Mouse (Mus musculus): ENCODE results near the gene Cdon. TPM values are rescaled to one million over a fixed set of nuclear protein-coding genes. Genes with fewer than 3 reads are reported as not detected.

The Cdon gene
- polyA plus RNA-seq, 1 experiment from 2014 or later = 9.3 TPM

DNA sequence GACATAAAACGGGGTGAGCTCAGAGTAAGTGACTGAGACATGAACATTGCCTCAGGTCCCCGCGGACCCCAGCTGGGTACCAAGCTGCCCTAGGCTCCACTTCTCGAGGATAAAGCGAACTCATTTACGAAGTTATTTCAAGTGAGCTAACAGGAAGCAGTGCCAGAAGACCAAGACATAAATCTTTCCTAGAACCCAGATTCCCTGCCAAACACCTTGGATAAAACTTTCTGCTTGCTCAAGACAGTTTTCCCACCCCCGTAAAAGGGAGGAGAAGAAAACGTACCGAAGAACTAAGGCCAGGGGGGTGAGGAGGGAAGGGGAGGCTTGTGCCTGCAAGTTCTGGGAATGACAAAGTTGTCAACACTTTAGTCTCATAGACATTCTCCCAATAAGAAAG lies 112.3 kb downstream of the Cdon start:
- no peak overlapping the region for H3K27ac ChIP-seq (ENCODE audit: low read depth)
- H3K4me3 ChIP-seq (ENCODE audit: low read depth, low read length) = no peak overlapping the region
- H3K4me1 ChIP-seq (replicated peaks; ENCODE audit: control insufficient read depth, insufficient read depth, low read length) = peaks cover 3% of the 10 kb centered on the region; the same call in 1 of the 2 replicates
- H3K36me3 ChIP-seq (ENCODE audit: control insufficient read depth, insufficient read depth, low read length) = no peaks in the 10 kb centered on the region
- ATAC-seq (replicated peaks; ENCODE audit: low FRiP score, low TSS enrichment, low read depth) (no peak), DNase-seq (ENCODE audit: low spot score) (no peak)
- no peak overlapping the region for H3K9ac ChIP-seq (ENCODE audit: low read length)
- 45% methylated on average over 9 of the region's 9 CpGs for WGBS
- no peaks in the 10 kb centered on the region for H3K27me3 ChIP-seq (replicated peaks; ENCODE audit: control insufficient read depth, insufficient read depth, low read length)
- no peak overlapping the region for H3K4me2 ChIP-seq (ENCODE audit: low read length)
- H3K9me3 ChIP-seq (ENCODE audit: control insufficient read depth, low read length) = no peaks in the 10 kb centered on the region

DNA sequence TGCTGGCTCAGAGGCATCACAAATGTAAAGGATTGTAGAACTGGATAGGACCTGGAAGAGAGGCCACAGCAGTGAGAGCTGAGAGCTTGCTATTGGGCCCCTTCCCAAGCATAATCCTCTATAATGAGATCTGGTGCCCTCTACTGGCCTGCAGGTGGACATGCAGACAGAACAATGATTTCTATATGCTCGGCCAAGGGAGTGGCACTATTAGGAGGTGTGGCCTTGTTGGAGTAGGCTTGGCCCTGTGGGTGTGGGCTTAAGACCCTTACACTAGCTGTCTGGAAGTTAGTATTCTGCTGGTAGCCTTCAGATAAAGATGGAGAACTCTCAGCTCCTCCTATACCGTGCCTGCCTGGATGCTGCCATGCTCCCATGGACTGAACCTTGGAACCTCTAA lies 114.2 kb downstream of the Cdon start:
- WGBS = 12% methylated on average over 2 of the region's 2 CpGs
- no peaks in the 10 kb centered on the region for H3K9me3 ChIP-seq (ENCODE audit: control insufficient read depth, low read length)

DNA sequence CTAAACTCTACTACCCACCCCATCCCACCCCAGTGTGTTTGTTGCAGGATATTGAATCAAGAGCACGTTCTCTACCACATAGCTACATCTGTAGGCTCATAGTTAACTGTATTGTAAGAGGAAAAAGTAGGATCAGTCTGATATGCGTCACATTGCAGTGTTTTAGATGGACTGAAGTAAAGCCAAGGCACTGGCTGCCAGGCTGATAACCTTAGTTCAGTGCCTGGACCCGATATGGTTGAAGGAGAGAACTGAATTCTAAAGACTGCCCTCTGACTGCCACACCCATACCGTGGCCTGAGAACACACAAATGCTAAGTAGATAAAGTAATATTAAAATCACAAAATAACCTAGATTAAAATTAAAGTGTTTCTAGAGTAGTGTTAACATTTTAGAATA lies 114.9 kb downstream of the Cdon start:
- Histone ChIP-seq H3K4me2 (ENCODE audit: low read length) (no peak overlapping the region), H3K4me3 (ENCODE audit: low read depth, low read length) (no peak overlapping the region), H3K9ac (ENCODE audit: low read length) (no peak overlapping the region), H3K27me3 (replicated peaks; ENCODE audit: control insufficient read depth, insufficient read depth, low read length) (no peaks in the 10 kb centered on the region), H3K36me3 (ENCODE audit: control insufficient read depth, insufficient read depth, low read length) (no peaks in the 10 kb centered on the region), H3K27ac (ENCODE audit: low read depth) (no peak overlapping the region), H3K9me3 (ENCODE audit: control insufficient read depth, low read length) (no peaks in the 10 kb centered on the region), H3K4me1 (replicated peaks; ENCODE audit: control insufficient read depth, insufficient read depth, low read length) (no peaks in the 10 kb centered on the region)
- DNase-seq (ENCODE audit: low spot score) (no peak), ATAC-seq (replicated peaks; ENCODE audit: low FRiP score, low TSS enrichment, low read depth) (no peak)
- WGBS = 81% methylated on average over 4 of the region's 4 CpGs

More for the DNA sequence above, 114.2 kb downstream of the Cdon start:
- no peak overlapping the region for H3K4me2 ChIP-seq (ENCODE audit: low read length)
- DNase-seq (ENCODE audit: low spot score) (peak; percentile 72), ATAC-seq (replicated peaks; ENCODE audit: low FRiP score, low TSS enrichment, low read depth) (peak; percentile 87)
- H3K4me3 ChIP-seq (ENCODE audit: low read depth, low read length) = no peak overlapping the region
- no peaks in the 10 kb centered on the region for H3K27me3 ChIP-seq (replicated peaks; ENCODE audit: control insufficient read depth, insufficient read depth, low read length)
- no peaks in the 10 kb centered on the region for H3K4me1 ChIP-seq (replicated peaks; ENCODE audit: control insufficient read depth, insufficient read depth, low read length)
- H3K27ac ChIP-seq (ENCODE audit: low read depth) = no peak overlapping the region
- H3K9ac ChIP-seq (ENCODE audit: low read length) = no peak overlapping the region
- no peaks in the 10 kb centered on the region for H3K36me3 ChIP-seq (ENCODE audit: control insufficient read depth, insufficient read depth, low read length)

DNA sequence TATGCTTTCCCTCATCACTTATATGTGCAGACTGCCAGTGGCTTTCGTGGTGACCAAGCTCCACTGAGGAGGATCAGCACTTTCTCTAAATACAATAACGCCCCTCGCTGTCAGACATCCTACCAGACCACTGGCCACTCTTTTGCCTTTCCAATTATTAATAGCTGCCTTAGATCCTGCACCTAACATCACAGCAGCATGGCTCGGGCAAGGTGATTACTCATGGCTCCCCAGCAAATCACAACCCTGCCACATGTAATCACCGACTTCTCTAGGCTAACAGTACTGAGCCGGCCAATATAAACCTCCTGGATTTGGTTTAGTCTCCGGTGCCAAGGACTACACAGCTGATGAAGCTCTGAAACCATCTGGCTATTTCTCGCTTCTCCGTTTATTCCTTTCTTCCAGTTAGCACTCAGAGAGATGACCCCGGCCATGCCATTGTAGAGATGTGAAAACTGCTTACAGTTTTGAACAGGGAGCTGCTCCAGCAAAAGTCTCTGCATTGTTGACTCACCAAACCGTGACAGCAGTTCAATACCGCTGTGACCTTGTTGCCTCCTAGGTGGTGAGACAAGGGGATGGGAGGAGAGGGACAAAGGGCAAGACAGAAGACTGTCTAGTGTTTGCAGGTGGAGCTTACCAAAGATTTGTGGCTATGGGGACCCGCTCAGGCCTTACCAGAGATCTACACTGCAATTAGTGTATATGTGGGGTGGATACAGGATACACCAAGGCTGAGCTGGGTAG lies 118.2 kb downstream of the Cdon start:
- no peaks in the 10 kb centered on the region for H3K27me3 ChIP-seq (replicated peaks; ENCODE audit: control insufficient read depth, insufficient read depth, low read length)
- no peak overlapping the region for H3K9ac ChIP-seq (ENCODE audit: low read length)
- H3K9me3 ChIP-seq (ENCODE audit: control insufficient read depth, low read length) = no peaks in the 10 kb centered on the region
- ATAC-seq (replicated peaks; ENCODE audit: low FRiP score, low TSS enrichment, low read depth) (no peak), DNase-seq (ENCODE audit: low spot score) (no peak)
- 74% methylated on average over 13 of the region's 13 CpGs for WGBS
- no peak overlapping the region for H3K4me2 ChIP-seq (ENCODE audit: low read length)
- H3K4me1 ChIP-seq (replicated peaks; ENCODE audit: control insufficient read depth, insufficient read depth, low read length) = no peaks in the 10 kb centered on the region
- H3K27ac ChIP-seq (ENCODE audit: low read depth) = no peak overlapping the region
- no peak overlapping the region for H3K4me3 ChIP-seq (ENCODE audit: low read depth, low read length)
- H3K36me3 ChIP-seq (ENCODE audit: control insufficient read depth, insufficient read depth, low read length) = no peaks in the 10 kb centered on the region

DNA sequence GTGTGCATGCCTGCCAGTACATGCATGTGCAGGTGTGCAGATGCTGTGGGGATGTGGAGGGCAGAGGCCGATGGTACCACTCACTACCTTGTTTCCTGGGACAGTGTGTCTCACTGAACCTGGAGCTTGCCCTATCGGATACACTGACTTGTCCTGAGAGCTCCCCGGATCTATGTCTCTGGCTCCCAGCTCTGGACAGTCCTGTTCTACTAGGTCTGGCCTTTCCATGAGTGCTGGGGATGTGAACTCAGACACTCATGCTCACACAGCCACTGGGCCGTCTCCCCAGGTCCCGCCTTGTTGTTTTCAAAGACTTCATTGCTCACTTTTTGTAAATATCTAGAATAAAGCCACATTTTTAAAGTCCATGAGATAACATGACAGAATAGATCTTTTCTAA lies 120.1 kb downstream of the Cdon start:
- DNase-seq (ENCODE audit: low spot score) = no peak
- H3K9me3 ChIP-seq (ENCODE audit: control insufficient read depth, low read length) = no peaks in the 10 kb centered on the region
- no peaks in the 10 kb centered on the region for H3K4me1 ChIP-seq (replicated peaks; ENCODE audit: control insufficient read depth, insufficient read depth, low read length)
- no peak overlapping the region for H3K9ac ChIP-seq (ENCODE audit: low read length)
- H3K27me3 ChIP-seq (replicated peaks; ENCODE audit: control insufficient read depth, insufficient read depth, low read length) = no peaks in the 10 kb centered on the region
- no peaks in the 10 kb centered on the region for H3K36me3 ChIP-seq (ENCODE audit: control insufficient read depth, insufficient read depth, low read length)
- WGBS = 86% methylated on average over 5 of the region's 5 CpGs
- no peak overlapping the region for H3K4me3 ChIP-seq (ENCODE audit: low read depth, low read length)
- ATAC-seq (replicated peaks; ENCODE audit: low FRiP score, low TSS enrichment, low read depth) = peak; percentile 45; the same call in 1 of the 2 replicates
- H3K4me2 ChIP-seq (ENCODE audit: low read length) = no peak overlapping the region
- no peak overlapping the region for H3K27ac ChIP-seq (ENCODE audit: low read depth)

DNA sequence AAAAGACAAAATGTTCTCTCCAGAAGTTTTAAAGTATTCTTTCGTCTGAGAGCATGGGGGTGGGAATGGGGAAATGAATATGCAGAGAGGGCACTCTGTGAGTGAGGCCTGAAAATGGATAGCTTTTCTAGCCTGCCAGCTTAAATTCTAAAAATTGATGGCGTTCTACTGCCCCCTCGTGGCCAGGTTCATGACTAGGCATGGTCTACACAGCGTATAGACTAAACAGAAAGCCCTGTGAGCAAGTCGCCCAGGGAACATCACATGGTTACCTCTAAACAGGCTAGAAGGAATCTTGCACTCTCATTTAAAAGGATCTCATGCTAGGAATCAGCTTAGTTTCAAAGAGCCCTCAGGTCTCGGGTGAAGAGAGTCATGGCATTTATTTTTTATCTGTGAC lies 120.6 kb downstream of the Cdon start:
- DNase-seq (ENCODE audit: low spot score) = peak; percentile 96
- Histone ChIP-seq H3K36me3 (ENCODE audit: control insufficient read depth, insufficient read depth, low read length) (no peaks in the 10 kb centered on the region), H3K4me2 (ENCODE audit: low read length) (no peak overlapping the region), H3K9me3 (ENCODE audit: control insufficient read depth, low read length) (no peaks in the 10 kb centered on the region), H3K27me3 (replicated peaks; ENCODE audit: control insufficient read depth, insufficient read depth, low read length) (no peaks in the 10 kb centered on the region), H3K4me1 (replicated peaks; ENCODE audit: control insufficient read depth, insufficient read depth, low read length) (no peaks in the 10 kb centered on the region), H3K9ac (ENCODE audit: low read length) (no peak overlapping the region), H3K4me3 (ENCODE audit: low read depth, low read length) (no peak overlapping the region), H3K27ac (ENCODE audit: low read depth) (no peak overlapping the region)
- 9% methylated on average over 6 of the region's 6 CpGs for WGBS
- ATAC-seq (replicated peaks; ENCODE audit: low FRiP score, low TSS enrichment, low read depth) = peak; percentile 79

DNA sequence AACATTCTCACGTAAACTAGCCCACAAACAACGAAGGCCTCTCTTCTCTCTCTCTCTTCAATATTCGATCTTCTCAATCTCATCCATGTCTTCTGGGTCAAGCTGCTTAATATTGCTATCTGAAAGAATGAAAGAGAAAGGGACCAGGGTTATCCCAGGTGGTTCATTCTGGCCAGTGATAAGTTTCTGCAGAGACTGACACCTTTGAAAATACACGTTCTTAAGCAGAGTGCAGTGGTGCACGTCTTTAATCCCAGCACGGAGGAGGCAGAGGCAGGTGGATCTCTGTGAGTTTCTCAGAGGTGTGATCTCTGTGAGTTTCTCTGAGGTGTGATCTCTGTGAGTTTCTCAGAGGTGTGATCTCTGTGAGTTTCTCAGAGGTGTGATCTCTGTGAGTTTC lies 121.0 kb downstream of the Cdon start:
- no peaks in the 10 kb centered on the region for H3K36me3 ChIP-seq (ENCODE audit: control insufficient read depth, insufficient read depth, low read length)
- no peak overlapping the region for H3K4me2 ChIP-seq (ENCODE audit: low read length)
- H3K27me3 ChIP-seq (replicated peaks; ENCODE audit: control insufficient read depth, insufficient read depth, low read length) = no peaks in the 10 kb centered on the region
- H3K4me3 ChIP-seq (ENCODE audit: low read depth, low read length) = no peak overlapping the region
- ATAC-seq (replicated peaks; ENCODE audit: low FRiP score, low TSS enrichment, low read depth) (no peak), DNase-seq (ENCODE audit: low spot score) (no peak)
- no peak overlapping the region for H3K27ac ChIP-seq (ENCODE audit: low read depth)
- H3K9me3 ChIP-seq (ENCODE audit: control insufficient read depth, low read length) = no peaks in the 10 kb centered on the region
- H3K9ac ChIP-seq (ENCODE audit: low read length) = no peak overlapping the region
- no peaks in the 10 kb centered on the region for H3K4me1 ChIP-seq (replicated peaks; ENCODE audit: control insufficient read depth, insufficient read depth, low read length)
- 71% methylated on average over 6 of the region's 6 CpGs for WGBS

DNA sequence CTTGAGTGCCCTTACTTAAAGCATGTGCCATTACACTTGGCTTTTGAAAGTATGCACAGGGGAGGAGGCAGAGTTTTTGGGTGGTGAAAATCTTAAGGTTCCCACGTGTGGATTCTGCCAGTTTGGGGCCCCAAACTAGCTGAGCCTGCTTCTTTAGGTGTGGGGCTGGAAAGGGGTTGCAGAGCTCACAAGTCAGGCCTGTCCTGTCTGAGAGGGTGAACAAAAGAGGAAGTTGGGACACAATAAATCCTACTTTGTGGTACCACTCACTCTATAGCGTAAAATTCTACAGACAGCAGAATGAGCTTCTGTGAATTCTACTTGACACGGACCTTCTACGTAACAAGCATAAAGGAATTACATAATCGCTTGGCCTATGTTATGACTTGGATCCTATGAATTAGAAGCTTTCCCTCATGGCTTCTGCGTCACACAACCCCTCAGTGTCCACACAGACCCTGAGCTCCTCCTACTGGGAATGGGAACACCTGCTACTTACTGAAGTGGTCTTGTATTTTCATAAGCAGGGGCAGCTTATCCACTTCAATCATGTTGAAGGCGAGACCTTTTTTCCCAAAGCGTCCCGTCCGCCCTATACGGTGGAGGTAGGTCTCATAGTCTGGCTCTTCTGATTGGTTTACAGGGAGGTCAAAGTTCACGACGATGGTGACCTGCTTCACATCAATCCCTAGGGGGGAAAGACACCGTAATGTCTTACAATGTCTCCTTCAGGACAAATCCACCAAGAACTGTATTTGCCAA lies 122.4 kb downstream of the Cdon start:
- WGBS = 83% methylated on average over 14 of the region's 14 CpGs
- Histone ChIP-seq H3K9me3 (ENCODE audit: control insufficient read depth, low read length) (no peaks in the 10 kb centered on the region), H3K27me3 (replicated peaks; ENCODE audit: control insufficient read depth, insufficient read depth, low read length) (no peaks in the 10 kb centered on the region), H3K4me1 (replicated peaks; ENCODE audit: control insufficient read depth, insufficient read depth, low read length) (no peaks in the 10 kb centered on the region), H3K4me3 (ENCODE audit: low read depth, low read length) (no peak overlapping the region), H3K36me3 (ENCODE audit: control insufficient read depth, insufficient read depth, low read length) (no peaks in the 10 kb centered on the region), H3K9ac (ENCODE audit: low read length) (no peak overlapping the region), H3K27ac (ENCODE audit: low read depth) (no peak overlapping the region), H3K4me2 (ENCODE audit: low read length) (no peak overlapping the region)
- ATAC-seq (replicated peaks; ENCODE audit: low FRiP score, low TSS enrichment, low read depth) (no peak), DNase-seq (ENCODE audit: low spot score) (peak; percentile 29)
